Mouse (Mus musculus) 3134 (cell line): Measurements from ENCODE around the gene Ift80.
"Not testable (repeated sequence)": the region's sequence is repeated elsewhere in the genome, so short reads cannot be mapped to it uniquely, and the experiment has no call there.

Experiments used
- DNase-seq: peaks from one replicate; pipeline ENCODE4 v3.0.0-alpha.2; 2011; ENCODE audit warnings: low spot score; ENCODE audit not compliant: insufficient read length; ENCODE audit errors: extremely low read depth

Ift80 gene

DNA sequence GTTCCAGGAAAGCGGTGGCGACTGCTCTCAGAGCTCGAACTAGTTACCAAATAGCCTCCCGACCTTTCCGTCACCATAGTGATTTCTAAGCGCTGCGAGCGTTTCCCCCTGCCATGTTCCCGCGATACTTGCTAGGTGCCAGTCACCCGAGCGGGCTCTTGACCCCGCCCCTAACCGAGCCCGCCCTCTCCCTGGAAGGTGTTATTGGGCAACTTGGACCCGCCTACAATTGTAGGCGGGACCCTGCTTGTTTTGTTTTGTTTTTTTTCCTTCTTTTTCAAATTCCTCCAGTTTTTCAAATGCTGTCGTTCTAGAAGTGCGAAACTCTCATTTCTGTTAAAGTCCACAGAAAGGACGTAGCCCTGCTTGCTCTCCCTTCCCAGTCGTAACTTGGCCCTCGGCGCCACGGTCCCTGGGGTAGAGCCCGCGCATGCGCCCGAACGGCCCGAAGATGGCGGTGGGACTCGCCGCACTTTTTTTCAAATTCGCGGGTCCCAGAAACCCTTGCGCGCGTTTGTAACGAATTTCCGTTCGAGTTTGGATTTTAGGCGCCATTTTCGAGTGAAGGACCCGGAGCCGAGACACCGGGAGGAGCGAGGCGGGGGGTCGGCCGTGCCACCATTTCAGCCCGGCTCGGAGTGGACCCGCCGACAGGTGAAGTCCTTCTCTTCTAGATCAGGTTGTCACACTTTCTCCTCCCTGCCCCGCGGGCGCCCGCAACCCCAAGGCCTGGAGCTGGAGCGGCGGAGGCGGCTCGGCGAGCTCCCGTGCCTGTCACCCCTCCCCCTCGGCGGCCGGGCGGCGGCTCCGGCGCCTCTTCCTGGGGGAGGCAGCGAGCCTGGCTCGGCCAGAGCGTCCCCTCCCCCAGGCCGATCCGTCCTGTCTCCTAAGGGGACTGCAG, at the start of gene Ift80, which contains the start of gene Smc4:
Gene Ift80, minus strand, starts transcription at position 134 of the 901 bp plus-strand sequence.
Gene Smc4, plus strand, starts transcription at position 302 of the 901 bp plus-strand sequence.
- DNase-seq: peak; percentile 95

DNA sequence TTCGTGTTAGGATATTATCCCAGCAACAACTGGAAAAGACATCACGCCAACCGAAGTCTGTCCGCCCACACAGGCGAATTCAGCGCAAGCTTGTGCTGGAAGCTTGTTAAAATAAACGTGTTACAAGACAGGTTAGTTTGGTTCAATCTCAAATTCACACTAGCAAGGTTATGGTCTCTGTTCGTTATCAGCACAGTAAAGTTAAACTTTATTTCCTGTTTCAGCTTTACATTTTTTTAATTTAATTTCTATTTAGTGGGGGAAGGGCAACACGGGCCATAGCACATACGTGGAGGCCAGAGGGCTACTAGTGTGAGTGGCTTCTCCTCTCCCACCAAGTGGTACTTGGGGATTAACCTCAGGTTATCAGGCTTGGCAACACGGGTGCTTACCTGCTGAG, 47.5 kb upstream of the Ift80 start:
- DNase-seq: no peak

GRCm38 (mm10) chr3:69049011-69049410, 44.6 kb upstream of the Ift80 start:
- DNase-seq: no peak

DNA sequence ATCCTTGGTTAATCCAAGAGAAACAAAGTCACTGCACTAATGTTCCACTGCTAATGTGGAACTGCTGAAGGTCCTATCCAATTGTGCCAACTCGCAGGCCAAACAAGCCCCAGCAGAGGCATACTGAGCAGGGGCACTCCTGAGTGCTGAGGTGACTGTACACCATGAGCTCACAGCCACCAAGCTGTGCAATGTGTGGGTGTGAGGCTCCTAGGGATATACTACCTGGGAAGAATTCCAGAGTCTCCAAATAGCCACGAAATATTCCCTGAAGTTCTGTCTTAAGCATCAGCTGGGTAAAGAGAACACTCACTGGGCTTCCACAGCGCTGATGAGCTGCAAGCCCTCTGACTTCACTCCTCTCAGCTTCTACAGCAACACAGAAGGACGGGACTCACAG, 43.3 kb upstream of the Ift80 start:
- no peak for DNase-seq

- DNase-seq: no peak
Observed at GRCm38 (mm10) chr3:69046509-69046908, 42.1 kb upstream of the Ift80 start.

- DNase-seq: no peak
Observed at GRCm38 (mm10) chr3:69045750-69046149, 41.4 kb upstream of the Ift80 start.

DNA sequence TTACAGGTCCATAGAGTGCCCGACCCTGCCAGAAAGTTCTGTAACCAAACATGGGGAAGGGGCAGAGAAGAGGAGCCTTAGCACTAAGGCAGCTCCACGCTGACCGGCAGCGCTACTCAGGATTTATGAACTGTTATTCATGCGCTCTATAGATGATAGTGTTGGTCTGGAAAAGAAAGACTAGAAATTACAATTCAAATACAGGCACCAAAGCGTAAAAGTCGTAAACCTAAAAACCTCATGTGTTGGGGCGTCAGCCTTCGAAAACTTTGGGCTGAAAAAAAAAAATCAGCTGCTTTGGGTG, 41.0 kb upstream of the Ift80 start:
- no peak for DNase-seq

DNA sequence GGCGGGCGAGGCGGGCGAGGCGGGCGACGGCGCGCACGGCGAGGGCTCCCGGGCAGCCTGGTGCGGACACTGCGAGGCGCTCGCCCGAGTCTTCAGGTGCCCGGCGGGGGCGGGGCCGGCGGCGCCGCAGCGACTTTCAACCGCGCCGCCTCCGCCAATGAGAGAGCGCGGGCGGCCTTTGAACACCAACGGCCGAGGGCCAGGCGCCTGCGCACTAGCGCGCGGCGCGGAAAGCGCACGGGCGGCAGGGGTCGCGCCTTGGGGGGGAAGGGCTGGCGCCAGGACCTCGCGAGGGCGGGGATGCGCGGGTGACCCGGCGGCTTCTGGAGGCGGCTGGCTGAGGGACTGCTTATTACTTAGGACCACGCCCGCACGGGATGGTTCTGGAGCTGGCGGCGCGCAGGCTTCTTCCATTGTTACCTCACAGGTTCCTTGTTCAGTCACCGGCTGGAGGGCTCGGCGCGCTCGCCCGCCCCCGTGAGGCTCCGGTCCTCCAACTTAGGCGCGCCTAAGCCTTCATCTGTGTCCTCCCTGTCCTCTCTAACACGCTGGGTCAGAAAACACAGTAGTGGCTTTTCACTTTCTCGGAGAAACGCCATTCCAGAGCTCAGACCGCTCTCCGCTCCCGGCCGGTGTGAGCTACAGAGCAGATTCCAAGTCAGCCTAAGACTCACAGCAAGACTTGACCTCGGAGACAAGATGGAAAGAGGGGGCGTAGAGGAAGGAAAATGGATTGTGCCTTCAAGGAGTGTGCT, 40.5 kb upstream of the Ift80 start, which contains the start of gene Trim59:
Gene Trim59, minus strand, starts transcription at position 111 of the 755 bp plus-strand sequence.
- DNase-seq: peak; percentile 94

GRCm38 (mm10) chr3:69044167-69044591, 39.8 kb upstream of the Ift80 start:
- peak; percentile 82 for DNase-seq

DNA sequence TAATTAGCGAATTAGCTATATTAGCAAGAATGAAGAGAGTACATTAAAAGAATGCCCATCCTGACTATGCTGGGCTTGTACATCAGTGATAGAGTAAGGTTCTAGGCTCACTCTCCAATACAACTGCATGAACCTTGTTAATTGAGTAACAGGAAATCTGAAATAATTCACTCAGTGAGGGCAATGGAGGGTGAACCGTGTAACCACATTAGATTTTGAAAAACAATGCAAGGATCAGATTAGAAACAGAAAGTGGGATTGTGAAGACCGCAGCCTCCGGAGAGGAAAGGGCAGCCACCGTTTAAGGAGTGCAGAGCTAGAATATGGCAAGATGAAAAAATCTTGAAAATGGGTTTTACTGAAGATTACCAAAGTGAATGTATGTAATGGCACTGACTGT, 36.9 kb upstream of the Ift80 start:
- DNase-seq: no peak

GRCm38 (mm10) chr3:69040105-69040504, 35.7 kb upstream of the Ift80 start:
- DNase-seq: no peak

GRCm38 (mm10) chr3:69026133-69026783, 21.9 kb upstream of the Ift80 start:
- DNase-seq: no peak

DNA sequence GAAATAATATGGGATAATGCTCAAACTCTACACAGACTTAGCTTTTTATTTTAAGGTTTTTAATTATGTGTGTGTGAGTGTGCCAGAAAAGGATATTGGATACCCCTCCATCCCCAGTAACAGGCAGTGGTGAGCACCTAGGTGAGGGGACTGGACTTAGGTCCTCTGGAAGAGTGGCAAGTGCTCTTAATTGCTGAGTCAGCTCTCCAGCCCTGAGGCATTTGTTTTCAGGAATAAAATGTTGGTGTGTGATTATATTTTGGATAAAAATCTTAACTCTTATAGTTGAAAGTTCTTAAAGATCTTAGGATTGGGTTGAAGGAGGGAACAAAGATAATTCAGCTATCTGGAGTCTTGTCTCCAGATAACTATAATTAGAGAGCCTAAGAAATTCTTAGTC, 16.4 kb upstream of the Ift80 start:
- DNase-seq: no peak

- DNase-seq: peak; percentile 28
Observed at GRCm38 (mm10) chr3:69020285-69020684, 15.9 kb upstream of the Ift80 start.

DNA sequence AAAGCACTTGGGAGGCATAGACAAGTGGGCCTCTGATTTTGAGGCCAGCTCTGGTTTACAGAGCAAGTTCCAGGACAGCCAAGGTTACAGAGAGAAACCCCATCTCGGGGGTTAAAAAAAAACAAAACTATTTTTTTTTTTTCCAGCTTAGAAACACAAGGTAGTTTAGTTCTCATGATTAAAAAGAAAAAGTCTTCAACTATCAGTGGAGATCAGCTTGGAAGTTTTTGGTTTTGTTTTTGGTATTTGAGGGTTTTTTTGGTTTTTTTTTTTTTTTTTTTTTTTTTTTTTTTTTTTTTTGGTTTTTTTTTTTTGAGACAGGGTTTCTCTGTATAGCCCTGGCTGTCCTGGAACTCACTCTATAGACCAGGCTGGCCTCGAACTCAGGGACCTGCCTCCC, 14.3 kb upstream of the Ift80 start:
- DNase-seq: not testable (repeated sequence)

DNA sequence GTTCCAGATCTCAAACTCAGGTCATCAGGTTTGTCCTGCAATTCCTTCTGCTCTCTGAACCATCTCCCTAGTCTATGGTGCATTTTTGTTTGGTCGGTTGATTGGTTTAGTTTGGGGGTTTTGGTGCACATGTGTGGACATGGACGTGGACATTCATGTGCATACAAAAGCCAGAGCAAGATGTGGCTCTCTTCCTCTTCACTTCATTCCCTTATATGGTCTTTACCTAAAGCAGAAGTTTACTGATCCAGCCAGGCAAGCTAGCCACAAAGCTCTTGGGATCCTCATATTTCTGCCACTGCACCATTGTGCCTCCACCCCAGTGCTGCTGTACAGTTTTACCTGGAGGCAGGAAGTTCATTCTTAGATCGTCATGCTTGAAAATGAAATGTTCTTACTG, 12.8 kb upstream of the Ift80 start:
- no peak for DNase-seq

DNA sequence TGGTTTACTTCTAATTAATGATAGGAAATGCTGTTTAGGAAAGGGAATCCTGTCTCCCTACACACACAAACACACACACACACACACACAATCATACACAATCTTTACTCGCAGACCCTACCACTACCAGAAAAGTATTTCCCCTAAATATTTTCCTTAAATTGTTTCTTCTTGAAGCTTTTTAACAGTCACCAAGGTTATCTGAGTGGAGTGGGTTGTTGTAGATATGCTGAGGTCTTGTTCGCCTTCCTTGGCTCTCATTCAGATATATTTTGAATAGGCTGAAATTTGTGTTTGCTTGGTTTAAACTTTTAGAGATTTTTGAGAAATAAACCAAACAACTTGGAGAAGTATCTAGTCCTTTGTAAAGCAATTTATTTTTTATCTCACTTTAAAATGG, 4.5 kb upstream of the Ift80 start:
- DNase-seq: no peak

- no peak for DNase-seq
Observed at GRCm38 (mm10) chr3:69006246-69006760, 1.9 kb upstream of the Ift80 start.

GRCm38 (mm10) chr3:69005338-69006245, 1.2 kb upstream of the Ift80 start:
- peak; percentile 77 for DNase-seq

DNA sequence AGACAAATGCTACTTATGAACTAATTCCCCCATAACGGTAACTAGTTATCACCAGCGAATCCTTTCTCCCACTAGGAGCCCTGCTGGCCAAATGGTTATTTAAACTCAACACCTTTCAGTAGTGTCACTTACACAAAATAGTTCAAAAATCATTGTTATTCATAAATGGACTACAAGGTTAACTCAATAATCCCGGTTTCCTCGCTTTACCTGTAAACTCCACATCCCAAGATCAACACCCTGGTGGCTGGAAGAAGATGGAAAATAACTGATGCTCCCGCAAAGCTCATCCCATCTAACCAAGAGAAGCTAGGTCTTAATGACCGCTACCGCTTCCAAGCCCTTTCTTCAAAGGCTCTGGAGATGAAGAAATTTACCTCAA, 324 bp downstream of the Ift80 start:
- no peak for DNase-seq
